Mouse (Mus musculus): ENCODE data around the gene Tectb.

GRCm38 (mm10) chr19:55218741-55219221 is 38.2 kb downstream of the Tectb start:
- no peak for TF ChIP-seq CTCF (IDR thresholded peaks at IDR 0.05; ENCODE audit: low read depth)
- peak; percentile 95 for TF ChIP-seq EP300 (IDR thresholded peaks at IDR 0.05; ENCODE audit: low read depth)

All from liver, postnatal 0 days (tissue).